Mouse (Mus musculus) forebrain, embryonic 11.5 days (tissue): ENCODE measurements around the gene C2cd4a. TPM values are rescaled to one million over a fixed set of nuclear protein-coding genes. Genes with fewer than 3 reads are reported as not detected.

Experiments
- ATAC-seq: fragments of 200-750 bp; cut with Nextera tagmentation; replicated peaks from 2 replicates; pipeline ENCODE4 v1.8.0; 2017; ENCODE audit warnings: moderate TSS enrichment; ENCODE audit not compliant: low FRiP score
- DNase-seq: peaks from one replicate; pipeline ENCODE4 v3.0.0-alpha.2; 2017; ENCODE audit warnings: low spot score
- H3K27ac ChIP-seq: fragments of 300-500 bp; sonication (generic); 2 replicates; pipeline ENCODE4 v1.5.1; 2014; ENCODE audit warnings: low read depth, low read length
- H3K27me3 ChIP-seq: fragments of 300-500 bp; sonication (generic); 2 replicates; pipeline ENCODE4 v1.6.1; 2014; ENCODE audit warnings: mild to moderate bottlenecking, low read length, mixed read lengths; ENCODE audit not compliant: control insufficient read depth, insufficient read depth
- H3K36me3 ChIP-seq: fragments of 300-500 bp; sonication (generic); 2 replicates; pipeline ENCODE4 v1.6.1; 2014; ENCODE audit warnings: mild to moderate bottlenecking, low read length, moderate library complexity, mixed read lengths; ENCODE audit not compliant: control insufficient read depth, insufficient read depth
- H3K4me1 ChIP-seq: fragments of 300-500 bp; sonication (generic); replicated peaks from 2 replicates; pipeline ENCODE4 v1.6.1; 2014; ENCODE audit warnings: low read length, mixed read lengths; ENCODE audit not compliant: control insufficient read depth, insufficient read depth
- H3K4me2 ChIP-seq: fragments of 300-500 bp; sonication (generic); 2 replicates; pipeline ENCODE4 v1.6.1; 2014; ENCODE audit warnings: low read depth, mild to moderate bottlenecking, low read length, moderate library complexity, mixed read lengths; ENCODE audit not compliant: severe bottlenecking
- H3K4me3 ChIP-seq: fragments of 300-500 bp; sonication (generic); 2 replicates; pipeline ENCODE4 v1.5.1; 2014; ENCODE audit warnings: low read depth, low read length
- H3K9ac ChIP-seq: fragments of 300-500 bp; sonication (generic); 2 replicates; pipeline ENCODE4 v1.6.1; 2014; ENCODE audit warnings: low read length
- H3K9me3 ChIP-seq: fragments of 300-500 bp; sonication (generic); 2 replicates; pipeline ENCODE4 v1.6.1; 2016; ENCODE audit warnings: low read length, mixed read lengths; ENCODE audit not compliant: control insufficient read depth
- WGBS: fragments of 180-500 bp; shearing (Covaris S2); extraction: QIAGEN DNeasy Blood & Tissue Kit; methylation state at CpG from one replicate; pipeline ENCODE4 v1.1.7; 2014; 5-methylcytosine and 5-hydroxymethylcytosine counted together
- polyA plus RNA-seq: library from polyadenylated mRNA; unstranded; fragments of >200 nt; fragmentation: Nextera tagmentation; extraction: Ambion mirVana; gene quantifications from 2 replicates; pipeline ENCODE4 v1.2.1, GENCODE M21; 2014

The C2cd4a gene
- polyA plus RNA-seq, 1 experiment from 2014 or later = 0.13 TPM

GRCm38 (mm10) chr9:67864011-67864410, 31.9 kb upstream of the C2cd4a start:
- Histone ChIP-seq H3K4me3 (no peak overlapping the region), H3K27ac (no peak overlapping the region), H3K9me3 (no peaks in the 10 kb centered on the region), H3K27me3 (no peaks in the 10 kb centered on the region), H3K36me3 (no peaks in the 10 kb centered on the region), H3K9ac (no peak overlapping the region), H3K4me2 (no peak overlapping the region), H3K4me1 (no peaks in the 10 kb centered on the region)
- DNase-seq (no peak), ATAC-seq (no peak)
- WGBS = 48% methylated on average over 4 of the region's 4 CpGs

- H3K4me3 ChIP-seq = no peak overlapping the region
- no peak for DNase-seq
- H3K27ac ChIP-seq = no peak overlapping the region
- H3K9ac ChIP-seq = no peak overlapping the region
- H3K36me3 ChIP-seq = no peaks in the 10 kb centered on the region
- no peaks in the 10 kb centered on the region for H3K4me1 ChIP-seq
- WGBS = 91% methylated on average over 5 of the region's 5 CpGs
- ATAC-seq = no peak
- H3K9me3 ChIP-seq = no peaks in the 10 kb centered on the region
- no peak overlapping the region for H3K4me2 ChIP-seq
- no peaks in the 10 kb centered on the region for H3K27me3 ChIP-seq
Measured at GRCm38 (mm10) chr9:67863332-67863731, 31.2 kb upstream of the C2cd4a start.

GRCm38 (mm10) chr9:67860273-67860672, 28.1 kb upstream of the C2cd4a start:
- no peak overlapping the region for H3K27ac ChIP-seq
- no peak overlapping the region for H3K9ac ChIP-seq
- no peak overlapping the region for H3K4me2 ChIP-seq
- no peak for ATAC-seq
- no peaks in the 10 kb centered on the region for H3K4me1 ChIP-seq
- no peaks in the 10 kb centered on the region for H3K36me3 ChIP-seq
- no peaks in the 10 kb centered on the region for H3K9me3 ChIP-seq
- 89% methylated on average over 2 of the region's 2 CpGs for WGBS
- H3K27me3 ChIP-seq = no peaks in the 10 kb centered on the region
- no peak overlapping the region for H3K4me3 ChIP-seq
- DNase-seq = no peak

- H3K27me3 ChIP-seq = no peaks in the 10 kb centered on the region
- H3K27ac ChIP-seq = no peak overlapping the region
- H3K4me1 ChIP-seq = no peaks in the 10 kb centered on the region
- H3K36me3 ChIP-seq = no peaks in the 10 kb centered on the region
- H3K9ac ChIP-seq = no peak overlapping the region
- no peak overlapping the region for H3K4me3 ChIP-seq
- H3K4me2 ChIP-seq = no peak overlapping the region
- no peaks in the 10 kb centered on the region for H3K9me3 ChIP-seq
- ATAC-seq = no peak
- DNase-seq = peak; percentile 56
- 83% methylated on average over 4 of the region's 4 CpGs for WGBS
Measured at GRCm38 (mm10) chr9:67851150-67851549, 19.0 kb upstream of the C2cd4a start.

GRCm38 (mm10) chr9:67849846-67850245, 17.7 kb upstream of the C2cd4a start:
- no peaks in the 10 kb centered on the region for H3K9me3 ChIP-seq
- no peaks in the 10 kb centered on the region for H3K36me3 ChIP-seq
- no peak overlapping the region for H3K27ac ChIP-seq
- no peak overlapping the region for H3K4me2 ChIP-seq
- no peaks in the 10 kb centered on the region for H3K4me1 ChIP-seq
- no peak overlapping the region for H3K9ac ChIP-seq
- 96% methylated on average over 3 of the region's 3 CpGs for WGBS
- no peak overlapping the region for H3K4me3 ChIP-seq
- DNase-seq = no peak
- no peaks in the 10 kb centered on the region for H3K27me3 ChIP-seq
- no peak for ATAC-seq

GRCm38 (mm10) chr9:67849397-67849796, 17.3 kb upstream of the C2cd4a start:
- Histone ChIP-seq H3K27ac (no peak overlapping the region), H3K9me3 (no peaks in the 10 kb centered on the region), H3K36me3 (no peaks in the 10 kb centered on the region), H3K4me3 (no peak overlapping the region), H3K4me1 (no peaks in the 10 kb centered on the region), H3K4me2 (no peak overlapping the region), H3K9ac (no peak overlapping the region), H3K27me3 (no peaks in the 10 kb centered on the region)
- DNase-seq = no peak
- ATAC-seq = no peak
- WGBS = 89% methylated on average over 12 of the region's 12 CpGs

- no peaks in the 10 kb centered on the region for H3K9me3 ChIP-seq
- ATAC-seq (no peak), DNase-seq (no peak)
- no peak overlapping the region for H3K27ac ChIP-seq
- no peak overlapping the region for H3K4me2 ChIP-seq
- H3K9ac ChIP-seq = no peak overlapping the region
- H3K4me1 ChIP-seq = no peaks in the 10 kb centered on the region
- no peaks in the 10 kb centered on the region for H3K36me3 ChIP-seq
- H3K27me3 ChIP-seq = no peaks in the 10 kb centered on the region
- H3K4me3 ChIP-seq = no peak overlapping the region
- WGBS = 86% methylated on average over 3 of the region's 3 CpGs
Measured at GRCm38 (mm10) chr9:67847606-67848005, 15.5 kb upstream of the C2cd4a start.

- H3K4me2 ChIP-seq = no peak overlapping the region
- H3K4me1 ChIP-seq = no peaks in the 10 kb centered on the region
- H3K9ac ChIP-seq = no peak overlapping the region
- no peaks in the 10 kb centered on the region for H3K36me3 ChIP-seq
- no peaks in the 10 kb centered on the region for H3K27me3 ChIP-seq
- ATAC-seq (no peak), DNase-seq (no peak)
- 91% methylated on average over 2 of the region's 2 CpGs for WGBS
- no peak overlapping the region for H3K27ac ChIP-seq
- H3K4me3 ChIP-seq = no peak overlapping the region
- no peaks in the 10 kb centered on the region for H3K9me3 ChIP-seq
Measured at GRCm38 (mm10) chr9:67846089-67846488, 14.0 kb upstream of the C2cd4a start.

GRCm38 (mm10) chr9:67845648-67846047, 13.5 kb upstream of the C2cd4a start:
- Histone ChIP-seq H3K27me3 (no peaks in the 10 kb centered on the region), H3K4me1 (peaks cover 2% of the 10 kb centered on the region; the same call in 1 of the 2 replicates), H3K4me2 (no peak overlapping the region), H3K36me3 (no peaks in the 10 kb centered on the region), H3K4me3 (no peak overlapping the region), H3K9me3 (no peaks in the 10 kb centered on the region), H3K27ac (no peak overlapping the region), H3K9ac (no peak overlapping the region)
- no peak for DNase-seq
- WGBS = 91% methylated on average over 5 of the region's 5 CpGs
- no peak for ATAC-seq
